Mouse (Mus musculus) cerebellum, adult (tissue): ENCODE results near the gene Ice2.
A peak's percentile ranks its signal among the peaks of the same experiment; 100 is the strongest.

Experiments used
- ATAC-seq: cut with Nextera tagmentation; 2 replicates; pipeline ENCODE4 v1.9.2; 2017; ENCODE audit warnings: mild to moderate bottlenecking, moderate library complexity, mixed read lengths; ENCODE audit not compliant: insufficient number of reproducible peaks, low FRiP score, low TSS enrichment

Ice2 gene

GRCm38 (mm10) chr9:69457143-69457542, 59.4 kb downstream of the Ice2 start:
- ATAC-seq = no peak

- ATAC-seq = no peak
Measured at GRCm38 (mm10) chr9:69457747-69458625, 60.3 kb downstream of the Ice2 start.

DNA sequence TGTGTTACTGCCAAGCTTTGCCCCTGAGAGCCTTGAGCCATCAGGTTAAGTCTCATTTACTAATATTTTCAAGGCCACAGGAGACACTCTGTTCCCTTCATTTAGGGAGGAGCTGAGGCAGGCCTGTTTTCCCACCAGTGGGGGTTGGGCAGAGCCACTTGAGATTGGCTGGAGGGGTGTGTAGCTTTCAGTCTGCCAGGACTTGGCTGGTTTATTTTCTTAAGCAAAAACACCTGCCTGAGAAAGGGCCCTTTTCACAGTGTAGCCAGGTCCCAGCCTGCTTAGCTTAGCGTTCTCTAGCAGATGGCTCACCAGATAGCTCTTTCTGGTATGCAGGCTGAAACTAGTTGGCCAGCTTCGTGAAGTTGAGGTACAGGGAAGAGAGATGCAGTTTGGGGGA, 61.3 kb downstream of the Ice2 start:
- ATAC-seq = no peak

- ATAC-seq = no peak
Measured at GRCm38 (mm10) chr9:69459876-69460275, 62.2 kb downstream of the Ice2 start.

- no peak for ATAC-seq
Measured at GRCm38 (mm10) chr9:69463046-69463445, 65.3 kb downstream of the Ice2 start.

DNA sequence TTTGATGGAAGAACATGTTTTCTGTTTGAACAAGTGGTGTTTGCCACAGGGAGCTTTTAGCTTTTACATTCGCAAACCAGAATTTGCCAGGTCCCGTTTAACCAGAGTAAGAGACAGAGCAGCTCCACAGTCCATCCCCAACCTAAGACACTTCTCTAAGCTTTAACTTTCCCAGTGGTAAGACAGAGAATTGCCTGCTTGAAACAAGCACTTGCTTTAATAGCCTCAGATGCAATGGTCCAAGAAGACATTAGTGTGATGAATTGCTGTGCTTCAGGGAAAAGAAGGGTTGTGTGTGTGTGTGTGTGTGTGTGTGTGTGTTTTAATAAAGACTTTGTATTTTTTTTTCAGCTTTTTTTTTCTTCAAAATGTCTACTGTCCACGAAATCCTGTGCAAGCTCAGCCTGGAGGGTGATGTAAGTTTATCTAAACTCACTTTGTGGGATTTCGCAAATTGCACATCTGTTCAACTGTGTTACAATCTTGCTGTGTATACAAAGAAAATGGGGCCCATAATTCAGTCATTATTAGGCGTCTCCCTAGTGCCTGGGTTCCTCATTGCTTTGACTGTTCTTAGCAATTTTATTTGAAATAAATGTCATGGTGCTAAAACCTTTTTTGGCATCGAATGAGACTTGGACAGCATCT, 66.5 kb downstream of the Ice2 start:
- no peak for ATAC-seq

- ATAC-seq = no peak
Measured at GRCm38 (mm10) chr9:69466098-69466497, 68.4 kb downstream of the Ice2 start.

GRCm38 (mm10) chr9:69467310-69467939, 69.7 kb downstream of the Ice2 start:
- no peak for ATAC-seq

DNA sequence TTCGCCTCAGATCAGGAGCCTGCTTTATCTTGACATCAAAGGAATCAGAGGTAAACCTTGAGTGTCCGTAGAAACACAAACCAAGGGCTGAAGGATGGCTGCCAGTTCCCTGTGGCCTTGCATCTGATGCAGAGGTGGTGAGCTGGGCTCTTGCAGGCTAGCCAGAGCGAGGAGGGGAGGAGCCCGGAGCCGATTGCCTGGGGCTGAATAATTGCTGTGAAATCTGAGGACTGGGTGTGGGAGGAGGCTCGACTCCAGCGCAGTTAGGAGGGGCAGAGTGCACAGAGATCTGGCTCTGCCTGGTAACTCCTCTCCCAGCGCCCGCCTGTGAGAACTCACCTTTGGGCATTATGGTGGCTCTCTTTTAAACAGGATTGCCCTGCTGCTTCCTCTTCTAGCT, 71.3 kb downstream of the Ice2 start:
- ATAC-seq = no peak

GRCm38 (mm10) chr9:69470362-69470761, 72.7 kb downstream of the Ice2 start:
- ATAC-seq = no peak

GRCm38 (mm10) chr9:69470921-69471320, 73.2 kb downstream of the Ice2 start:
- no peak for ATAC-seq

GRCm38 (mm10) chr9:69472724-69473123, 75.0 kb downstream of the Ice2 start:
- no peak for ATAC-seq

DNA sequence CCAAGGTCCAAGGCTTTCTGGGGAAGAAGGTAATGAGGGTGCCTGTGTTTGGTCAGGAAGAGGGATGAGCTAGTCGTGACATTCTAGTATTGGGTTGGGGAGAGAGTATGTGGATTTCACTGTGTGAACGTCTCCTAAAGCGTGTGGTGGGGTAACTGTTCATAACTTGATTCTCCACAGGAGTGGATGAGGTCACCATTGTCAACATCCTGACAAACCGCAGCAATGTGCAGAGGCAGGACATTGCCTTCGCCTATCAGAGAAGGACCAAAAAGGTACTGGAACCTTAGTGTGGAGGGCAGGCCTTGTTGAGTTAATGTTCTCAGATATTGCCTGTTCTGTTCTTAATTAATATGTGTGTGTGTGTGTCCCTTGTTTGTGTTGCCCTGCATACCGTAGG, 78.2 kb downstream of the Ice2 start:
- no peak for ATAC-seq

- no peak for ATAC-seq
Measured at GRCm38 (mm10) chr9:69477195-69477823, 79.6 kb downstream of the Ice2 start.

DNA sequence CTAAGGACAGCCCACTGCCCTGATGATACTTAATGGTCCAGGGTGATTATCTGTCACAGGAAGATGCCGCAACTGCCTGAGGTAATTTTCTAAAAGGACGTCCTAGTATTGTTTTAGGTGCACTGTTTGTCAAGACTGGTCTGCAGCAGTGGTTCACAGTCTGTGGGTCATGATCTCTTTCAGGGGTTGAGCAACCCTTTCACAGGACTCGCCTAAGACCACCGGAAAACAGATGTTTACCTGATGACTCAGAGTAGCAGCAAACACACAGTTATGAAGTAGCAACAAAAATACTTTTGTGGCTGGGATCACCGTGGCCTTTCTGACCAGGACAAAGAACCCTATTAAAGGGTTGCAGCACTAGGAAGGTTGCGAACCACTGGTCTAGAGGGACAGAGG, 80.1 kb downstream of the Ice2 start:
- ATAC-seq = no peak

- peak; percentile 70; the same call in 1 of the 2 replicates for ATAC-seq
Measured at GRCm38 (mm10) chr9:69480344-69480743, 82.6 kb downstream of the Ice2 start.
